Mouse (Mus musculus) kidney, adult 18-20 months (tissue): ENCODE measurements around the gene Elavl2.

ENCODE experiments used
- DNase-seq: peaks from one replicate; pipeline ENCODE4 v3.0.0; 2021

The Elavl2 gene

GRCm38 (mm10) chr4:91208415-91209292 lies 191.9 kb downstream of the Elavl2 start:
- no peak for DNase-seq
